Mouse (Mus musculus) thymus, adult 2 months (tissue): ENCODE data around the gene Olfr716.
"Not testable (repeated sequence)": the region's sequence is repeated elsewhere in the genome, so short reads cannot be mapped to it uniquely, and the experiment has no call there.

Experiments used
- CTCF ChIP-seq: fragments of 200-500 bp; IDR thresholded peaks from 2 replicates; pipeline ENCODE4 v1.5.1; 2012; ENCODE audit warnings: mild to moderate bottlenecking, control low read depth, low read length, moderate library complexity, borderline replicate concordance; ENCODE audit not compliant: control insufficient read depth, poor library complexity, insufficient read depth; ENCODE audit errors: extremely low read depth
- POLR2A ChIP-seq: fragments of 200-500 bp; IDR thresholded peaks from 2 replicates; pipeline ENCODE4 v1.6.1; 2012; ENCODE audit warnings: mild to moderate bottlenecking, low read length, control low read depth, moderate library complexity; ENCODE audit not compliant: control insufficient read depth, poor library complexity, insufficient read depth; ENCODE audit errors: extremely low read depth

DNA sequence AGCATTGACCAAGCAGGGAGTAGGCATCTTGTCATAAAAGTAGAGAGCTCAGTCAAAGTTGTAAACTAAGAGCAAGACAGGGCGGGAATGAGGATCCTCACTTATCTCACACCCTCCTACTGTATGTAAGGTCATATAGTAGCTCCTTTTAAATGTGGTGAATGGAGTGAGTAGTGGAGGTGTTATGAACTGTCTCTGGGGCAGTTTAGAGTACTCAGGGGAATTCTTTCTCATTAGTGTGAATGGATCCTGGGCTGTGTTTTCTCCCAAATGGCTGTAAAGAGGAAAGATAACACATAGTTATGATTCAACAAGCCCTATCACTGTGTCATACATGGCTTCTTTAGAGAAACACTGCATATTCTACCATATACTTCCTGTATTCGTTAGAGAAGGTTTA lies 27.9 kb upstream of the Olfr716 start, which contains the start of gene Olfr715b:
- TF ChIP-seq CTCF, POLR2A: not testable (repeated sequence)
